Mouse (Mus musculus): ENCODE measurements around the gene Ubxn6. TPM values are rescaled to one million over a fixed set of nuclear protein-coding genes. Genes with fewer than 3 reads are reported as not detected.

The Ubxn6 gene
- polyA plus RNA-seq, 1 experiment from 2014 or later: 60.4 TPM

DNA sequence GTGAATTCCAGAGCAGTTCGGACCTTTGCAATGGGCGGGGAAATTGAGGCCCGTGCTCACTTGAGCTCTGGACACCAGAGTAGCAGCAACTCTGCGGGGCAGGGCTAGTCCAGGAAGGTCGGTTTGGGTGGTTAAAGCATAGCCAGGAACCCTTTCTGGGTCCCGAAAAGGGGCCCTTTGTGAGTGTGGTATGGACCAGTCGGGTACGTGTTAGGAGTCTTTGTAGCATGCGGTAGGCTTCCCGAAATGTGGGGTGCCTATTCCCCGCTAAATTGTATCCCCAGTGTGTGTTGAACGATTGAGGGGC lies 34.0 kb downstream of the Ubxn6 start:
- WGBS: 1% methylated on average over 12 of the region's 12 CpGs
- Histone ChIP-seq H3K4me2 (replicated peaks; ENCODE audit: low read depth, low read length) (peak overlapping the region; percentile 87), H3K27me3 (replicated peaks; ENCODE audit: insufficient read depth, low read length) (no peaks in the 10 kb centered on the region), H3K36me3 (ENCODE audit: insufficient read depth, low read length) (no peaks in the 10 kb centered on the region), H3K4me3 (ENCODE audit: low read depth, low read length) (peak overlapping the region; percentile 82), H3K9me3 (ENCODE audit: low read length) (no peaks in the 10 kb centered on the region), H3K9ac (replicated peaks; ENCODE audit: low read depth) (peak overlapping the region; percentile 41), H3K27ac (ENCODE audit: low read length) (no peak overlapping the region), H3K4me1 (ENCODE audit: insufficient read depth, low read depth, low read length) (peaks cover 8% of the 10 kb centered on the region; the same call in 1 of the 2 replicates)
- ATAC-seq: no peak
- no peak for DNase-seq (ENCODE audit: low spot score)
- no peak for TF ChIP-seq EP300 (IDR thresholded peaks at IDR 0.05)
- TF ChIP-seq CTCF (IDR thresholded peaks at IDR 0.05): no peak

DNA sequence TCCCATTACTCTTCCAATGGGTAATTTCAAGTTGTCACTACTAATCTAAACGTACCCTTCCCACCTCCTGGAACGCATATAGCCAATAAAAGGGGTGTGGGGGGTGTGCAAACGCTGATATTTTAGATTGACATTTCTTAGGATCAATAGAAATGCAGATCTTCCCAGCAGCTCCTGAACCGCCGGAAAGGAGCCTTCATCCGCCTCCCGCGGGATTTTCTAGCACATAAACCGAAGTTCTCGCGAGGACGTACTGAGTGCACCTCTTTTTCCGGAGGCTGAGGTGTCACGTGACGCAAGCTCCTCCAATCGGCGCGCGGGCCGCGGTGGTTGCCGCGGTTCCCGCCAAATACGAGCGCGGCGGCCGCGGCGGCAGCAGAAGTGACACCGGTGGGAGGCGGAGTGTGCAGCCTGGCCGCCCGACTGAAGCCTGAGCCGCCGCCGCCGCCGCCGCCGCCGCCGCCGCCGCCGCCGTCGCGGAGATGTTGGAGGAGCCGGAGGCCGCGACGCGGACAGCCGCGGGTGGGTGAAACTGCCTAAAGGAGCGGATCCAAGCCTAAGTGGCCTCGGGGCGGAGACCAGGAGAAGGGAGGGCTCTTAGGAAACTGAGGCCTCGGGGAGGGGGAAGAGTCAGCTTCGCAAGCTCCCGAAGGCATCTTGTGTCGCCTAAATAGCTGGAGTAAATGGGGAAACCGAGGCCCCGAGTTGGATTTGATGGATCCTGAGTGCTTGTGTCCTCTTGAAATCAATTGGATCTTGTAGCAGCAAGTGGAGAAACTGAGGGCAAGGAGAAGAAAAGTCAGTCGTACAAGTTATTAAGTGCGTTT lies 34.6 kb downstream of the Ubxn6 start, which contains the start of gene Chaf1a:
TSS of gene Chaf1a (plus strand) at position 410 of the 827 bp plus-strand sequence.
- peak within 1 kb of the TSS; percentile 82 for H3K4me3 ChIP-seq (ENCODE audit: low read depth, low read length)
- no peaks in the 10 kb centered on the region for H3K9me3 ChIP-seq (ENCODE audit: low read length)
- WGBS: under 1% methylated on average over 67 of the region's 68 CpGs
- ATAC-seq: peak; percentile 85
- H3K4me1 ChIP-seq (ENCODE audit: insufficient read depth, low read depth, low read length): peaks cover 13% of the 10 kb centered on the region; the same call in 1 of the 2 replicates
- H3K36me3 ChIP-seq (ENCODE audit: insufficient read depth, low read length): no peaks in the 10 kb centered on the region
- 0 out of 2 replicates have a peak within 1 kb of the TSS, but pooled peaks have one; percentile 33 for H3K27ac ChIP-seq (ENCODE audit: low read length)
- peak within 1 kb of the TSS; percentile 41 for H3K9ac ChIP-seq (replicated peaks; ENCODE audit: low read depth)
- H3K4me2 ChIP-seq (replicated peaks; ENCODE audit: low read depth, low read length): peak within 1 kb of the TSS; percentile 87
- DNase-seq (ENCODE audit: low spot score): peak; percentile 100
- TF ChIP-seq EP300 (IDR thresholded peaks at IDR 0.05) (peak; percentile 56; the same call in 1 of the 2 replicates), CTCF (IDR thresholded peaks at IDR 0.05) (no peak)
- no peaks in the 10 kb centered on the region for H3K27me3 ChIP-seq (replicated peaks; ENCODE audit: insufficient read depth, low read length)

DNA sequence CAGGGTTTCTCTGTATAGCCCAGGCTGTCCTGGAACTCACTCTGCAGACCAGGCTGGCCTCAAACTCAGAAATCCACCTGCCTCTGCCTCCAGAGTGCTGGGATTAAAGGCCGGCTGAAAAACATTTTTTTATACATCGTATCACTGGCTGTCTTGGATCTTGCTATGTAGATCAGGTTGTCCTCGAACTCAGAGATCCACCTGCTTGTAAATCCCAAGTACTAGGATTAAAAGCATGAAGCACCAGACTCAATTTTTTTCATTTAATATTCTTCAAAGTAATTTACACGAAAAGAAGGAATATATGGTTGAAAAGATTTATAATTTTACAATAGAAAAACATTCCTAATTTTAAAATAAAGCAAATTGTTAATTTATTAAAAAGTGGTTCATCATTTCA lies 35.5 kb downstream of the Ubxn6 start:
- H3K4me3 ChIP-seq (ENCODE audit: low read depth, low read length): no peak overlapping the region
- 70% methylated on average over 4 of the region's 4 CpGs for WGBS
- H3K9ac ChIP-seq (replicated peaks; ENCODE audit: low read depth): no peak overlapping the region
- peaks cover 19% of the 10 kb centered on the region; the same call in 1 of the 2 replicates for H3K4me1 ChIP-seq (ENCODE audit: insufficient read depth, low read depth, low read length)
- H3K9me3 ChIP-seq (ENCODE audit: low read length): no peaks in the 10 kb centered on the region
- DNase-seq (ENCODE audit: low spot score) (no peak), ATAC-seq (no peak)
- TF ChIP-seq EP300 (IDR thresholded peaks at IDR 0.05): no peak
- no peak for TF ChIP-seq CTCF (IDR thresholded peaks at IDR 0.05)
- H3K36me3 ChIP-seq (ENCODE audit: insufficient read depth, low read length): no peaks in the 10 kb centered on the region
- no peak overlapping the region for H3K27ac ChIP-seq (ENCODE audit: low read length)
- no peak overlapping the region for H3K4me2 ChIP-seq (replicated peaks; ENCODE audit: low read depth, low read length)
- H3K27me3 ChIP-seq (replicated peaks; ENCODE audit: insufficient read depth, low read length): no peaks in the 10 kb centered on the region

DNA sequence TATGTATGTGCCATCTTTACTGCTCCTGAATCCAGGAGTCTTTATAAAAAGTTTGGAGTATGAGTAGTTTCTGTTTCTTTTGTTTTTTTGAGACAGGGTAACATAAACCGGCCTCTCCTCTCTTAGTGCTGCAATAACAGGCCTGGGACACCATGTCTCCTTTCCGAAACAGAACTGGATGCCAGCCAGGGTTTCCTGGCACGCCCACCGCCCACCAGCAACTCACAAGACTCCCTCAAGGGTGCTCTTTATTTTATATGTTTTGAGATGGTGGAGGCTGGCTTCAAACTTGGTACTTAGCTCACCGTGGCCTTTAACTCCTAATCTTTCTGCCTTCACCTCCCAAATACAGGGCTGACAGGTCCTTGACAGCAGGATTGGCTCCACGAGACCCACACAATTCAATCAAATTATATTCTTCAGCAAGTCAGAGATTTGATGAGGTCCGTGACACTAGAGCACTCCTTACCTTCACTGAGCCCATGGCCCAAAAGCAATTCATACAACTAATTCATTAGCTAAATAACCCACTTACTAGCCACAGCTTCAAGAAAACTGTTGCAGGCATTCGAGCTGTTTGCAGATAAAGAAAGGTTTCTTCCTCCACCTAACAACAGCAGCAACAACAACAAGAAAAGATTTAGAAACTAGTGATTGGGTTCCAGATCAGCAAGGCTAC lies 36.1 kb downstream of the Ubxn6 start:
- no peak overlapping the region for H3K9ac ChIP-seq (replicated peaks; ENCODE audit: low read depth)
- no peaks in the 10 kb centered on the region for H3K36me3 ChIP-seq (ENCODE audit: insufficient read depth, low read length)
- H3K4me1 ChIP-seq (ENCODE audit: insufficient read depth, low read depth, low read length): peaks cover 19% of the 10 kb centered on the region; the same call in 1 of the 2 replicates
- WGBS: 77% methylated on average over 8 of the region's 8 CpGs
- no peak for ATAC-seq
- no peak overlapping the region for H3K4me2 ChIP-seq (replicated peaks; ENCODE audit: low read depth, low read length)
- H3K27ac ChIP-seq (ENCODE audit: low read length): no peak overlapping the region
- TF ChIP-seq CTCF (IDR thresholded peaks at IDR 0.05): no peak
- 0 out of 2 replicates have a peak, but pooled peaks have one; percentile 44 for TF ChIP-seq EP300 (IDR thresholded peaks at IDR 0.05)
- DNase-seq (ENCODE audit: low spot score): no peak
- no peaks in the 10 kb centered on the region for H3K27me3 ChIP-seq (replicated peaks; ENCODE audit: insufficient read depth, low read length)
- H3K9me3 ChIP-seq (ENCODE audit: low read length): no peaks in the 10 kb centered on the region
- no peak overlapping the region for H3K4me3 ChIP-seq (ENCODE audit: low read depth, low read length)

DNA sequence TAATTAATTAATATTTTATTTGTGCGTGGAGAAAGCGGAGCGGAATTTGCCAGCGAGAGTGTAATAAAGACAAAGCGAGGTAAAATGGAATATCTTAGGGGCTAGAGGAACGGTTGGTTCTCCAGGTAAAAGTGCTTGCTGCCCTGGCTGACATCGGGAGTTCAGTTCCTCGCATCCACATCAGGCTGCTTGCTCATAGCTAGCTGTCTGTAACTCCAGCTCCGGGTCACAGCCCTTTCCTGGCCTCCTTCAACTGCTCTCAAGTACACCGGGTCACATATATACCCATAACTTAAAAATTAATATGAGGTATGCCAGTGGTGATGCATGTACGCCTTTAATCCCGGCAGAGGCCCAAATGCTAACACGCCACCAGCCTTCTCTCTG lies 37.9 kb downstream of the Ubxn6 start:
- Histone ChIP-seq H3K36me3 (ENCODE audit: insufficient read depth, low read length) (no peaks in the 10 kb centered on the region), H3K27me3 (replicated peaks; ENCODE audit: insufficient read depth, low read length) (no peaks in the 10 kb centered on the region), H3K4me2 (replicated peaks; ENCODE audit: low read depth, low read length) (peak overlapping the region; percentile 73), H3K9ac (replicated peaks; ENCODE audit: low read depth) (no peak overlapping the region), H3K4me1 (ENCODE audit: insufficient read depth, low read depth, low read length) (peaks cover 19% of the 10 kb centered on the region; the same call in 1 of the 2 replicates), H3K4me3 (ENCODE audit: low read depth, low read length) (peak overlapping the region; percentile 88), H3K27ac (ENCODE audit: low read length) (no peak overlapping the region), H3K9me3 (ENCODE audit: low read length) (no peaks in the 10 kb centered on the region)
- no peak for ATAC-seq
- WGBS: 33% methylated on average over 13 of the region's 13 CpGs
- TF ChIP-seq CTCF (IDR thresholded peaks at IDR 0.05): no peak
- no peak for TF ChIP-seq EP300 (IDR thresholded peaks at IDR 0.05)
- no peak for DNase-seq (ENCODE audit: low spot score)

DNA sequence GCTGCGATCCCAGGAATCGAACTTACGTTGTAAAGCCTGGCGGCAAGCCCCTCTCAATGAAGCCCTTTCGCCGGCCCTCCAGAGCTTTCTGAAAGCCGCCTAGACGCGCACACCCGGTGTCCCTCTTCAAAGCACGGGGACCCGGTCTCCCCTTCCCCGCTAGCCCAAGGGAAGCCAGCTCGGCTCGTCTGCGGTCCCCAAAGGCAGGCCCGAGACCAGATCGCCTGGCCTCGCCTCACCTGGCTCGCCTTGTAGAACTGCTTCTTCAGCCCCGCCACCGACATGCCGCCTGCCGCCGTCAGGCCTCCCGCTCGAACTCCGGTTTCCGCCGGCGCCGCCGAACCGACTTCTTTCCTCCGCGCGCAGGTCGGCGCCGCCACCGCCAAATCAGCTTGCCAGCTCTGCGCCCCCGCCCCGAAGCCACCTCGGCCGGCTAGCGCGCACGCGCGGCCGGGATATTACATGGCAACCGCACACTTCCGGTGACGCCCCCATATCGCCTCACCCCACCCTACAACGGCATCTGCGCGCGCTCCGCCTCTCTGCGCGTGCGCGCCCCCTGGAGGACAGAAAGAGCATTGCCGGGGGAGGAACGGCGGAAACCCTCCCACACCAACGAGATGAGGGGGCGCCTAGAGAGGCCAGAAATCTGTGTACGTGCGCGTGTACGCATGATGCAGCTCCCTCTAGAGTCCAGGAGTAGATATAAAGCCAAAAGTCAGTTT lies 38.5 kb downstream of the Ubxn6 start, which contains the start of gene Sh3gl1:
TSS of gene Sh3gl1 (minus strand) at position 460 of the 725 bp plus-strand sequence.
- WGBS: under 1% methylated on average over 73 of the region's 74 CpGs
- ATAC-seq: peak; percentile 92

More for the DNA sequence above, 38.5 kb downstream of the Ubxn6 start, which contains the start of gene Sh3gl1:
- Histone ChIP-seq H3K9ac (replicated peaks; ENCODE audit: low read depth) (peak within 1 kb of the TSS; percentile 93), H3K4me3 (ENCODE audit: low read depth, low read length) (peak within 1 kb of the TSS; percentile 88), H3K36me3 (ENCODE audit: insufficient read depth, low read length) (no peaks in the 10 kb centered on the region), H3K4me2 (replicated peaks; ENCODE audit: low read depth, low read length) (peak within 1 kb of the TSS; percentile 73), H3K27ac (ENCODE audit: low read length) (peak within 1 kb of the TSS; percentile 95), H3K9me3 (ENCODE audit: low read length) (no peaks in the 10 kb centered on the region), H3K27me3 (replicated peaks; ENCODE audit: insufficient read depth, low read length) (no peaks in the 10 kb centered on the region), H3K4me1 (ENCODE audit: insufficient read depth, low read depth, low read length) (peaks cover 19% of the 10 kb centered on the region; the same call in 1 of the 2 replicates)
- peak; percentile 48; the same call in 1 of the 2 replicates for TF ChIP-seq EP300 (IDR thresholded peaks at IDR 0.05)
- TF ChIP-seq CTCF (IDR thresholded peaks at IDR 0.05): peak; percentile 100
- DNase-seq (ENCODE audit: low spot score): peak; percentile 99

Data from lung, postnatal 0 days (tissue).